Mouse (Mus musculus) CD4-positive naive resting alpha-beta T cell, adult 76 days (primary cell): Measurements from ENCODE around the gene Mgat4d. TPM values are rescaled to one million over a fixed set of nuclear protein-coding genes. Genes with fewer than 3 reads are reported as not detected.

Source experiments
- total RNA-seq: library from RNA; stranded (reverse); gene quantifications from one replicate; pipeline ENCODE4 v1.2.4, GENCODE M21; 2023

Gene Mgat4d
- not detected for total RNA-seq

DNA sequence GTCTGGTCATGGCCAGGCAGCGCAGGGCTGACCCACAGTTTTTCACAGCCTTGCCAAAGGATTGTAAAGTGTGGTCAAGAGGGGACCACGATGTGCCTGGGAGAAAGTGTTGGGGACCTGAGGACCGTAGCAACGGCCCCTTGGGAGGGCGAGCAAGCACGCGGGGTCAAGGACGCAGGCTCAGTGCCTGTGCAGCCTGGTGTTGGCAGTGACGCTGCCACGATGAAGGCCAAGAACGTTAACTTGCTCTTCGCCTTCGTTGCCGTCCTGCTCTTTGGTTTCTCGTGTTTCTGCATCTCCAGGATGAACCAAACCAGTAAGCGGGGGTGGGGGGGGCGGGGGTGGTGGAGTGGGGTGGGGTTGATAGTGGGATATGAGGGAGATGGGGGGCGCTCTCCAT lies at the start of gene Mgat4d:
Gene Mgat4d, plus strand, starts transcription at position 209 of the 400 bp plus-strand sequence.

DNA sequence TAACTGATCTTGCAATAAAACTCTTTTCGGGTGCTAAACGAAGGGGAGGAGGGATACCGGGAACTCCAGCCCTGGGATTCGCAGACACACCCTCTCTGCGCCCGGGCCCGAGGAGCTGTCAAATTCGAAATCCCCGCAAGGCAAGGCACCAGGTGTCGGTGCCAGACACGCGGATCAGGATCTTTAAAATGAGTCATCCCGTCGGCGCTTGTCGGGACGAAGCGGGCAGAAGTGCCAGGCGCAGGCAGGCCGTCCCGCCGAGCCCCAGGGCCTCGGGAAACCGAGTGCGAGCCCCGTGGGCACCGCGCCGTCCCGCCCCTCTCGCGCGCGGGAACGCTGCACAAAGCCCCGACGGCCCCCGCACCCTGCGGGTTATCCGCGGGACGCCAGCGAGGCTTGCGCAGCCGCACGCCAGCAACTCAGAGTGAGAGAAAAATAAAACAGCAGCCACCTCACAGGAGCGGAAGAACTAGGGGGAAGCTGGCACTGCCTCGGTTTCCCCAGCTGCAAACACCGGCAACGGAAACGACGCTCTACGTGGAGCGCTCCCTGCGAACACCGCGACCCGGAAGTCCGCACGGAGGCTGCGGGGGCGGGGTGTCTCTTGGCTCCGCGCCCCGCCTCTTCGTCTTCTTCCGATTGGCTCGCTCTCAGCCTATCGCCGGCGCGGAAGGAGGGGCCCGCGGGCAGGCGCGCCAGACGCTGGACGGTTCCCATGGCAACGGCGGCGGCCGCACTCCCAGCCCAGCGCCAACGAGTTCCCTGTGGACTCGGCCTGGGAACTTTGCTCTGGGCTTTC lies 16.2 kb upstream of the Mgat4d start, which contains the start of gene Elmod2:
Gene Elmod2, minus strand, starts transcription at position 588 of the 799 bp plus-strand sequence.

DNA sequence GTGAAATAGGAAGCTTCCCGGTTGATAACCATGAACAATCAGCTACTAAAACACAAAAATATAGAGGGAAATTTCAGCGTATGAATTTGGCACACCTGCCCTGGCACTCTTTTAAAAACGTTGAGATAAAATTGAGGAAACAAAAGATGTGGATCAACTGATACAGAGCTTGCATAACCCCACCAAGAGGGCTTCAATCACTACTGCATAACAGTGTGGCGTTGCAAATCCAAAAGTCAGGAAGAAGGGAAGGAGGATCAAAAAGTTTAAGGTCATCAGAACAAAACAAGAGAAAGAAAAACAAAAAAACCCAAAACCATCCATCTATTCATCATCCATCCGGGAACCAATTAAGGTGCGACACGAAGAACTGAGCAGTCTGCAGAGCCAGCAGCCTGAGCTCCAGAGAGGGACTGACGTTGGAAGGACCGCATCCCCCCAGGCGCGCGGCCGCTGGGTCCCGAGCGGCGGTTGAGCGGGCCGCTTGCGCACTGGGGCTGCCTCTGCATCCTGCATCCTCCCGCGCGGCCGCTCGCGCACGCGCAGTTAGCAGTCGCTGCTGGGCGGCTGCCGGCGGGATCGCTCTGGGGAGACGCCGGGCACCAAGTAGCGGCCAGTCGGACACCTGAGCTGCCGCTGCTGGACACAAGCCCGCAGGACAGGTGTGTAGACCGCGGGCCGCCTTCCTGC lies 41.2 kb downstream of the Mgat4d start, which contains the start of gene Clgn:
Gene Clgn, plus strand, starts transcription at position 552 of the 690 bp plus-strand sequence.

Other genes with a start within 250 kb of the Mgat4d start
- 3.1 TPM for gene Tbc1d9, start 183.1 kb upstream of the Mgat4d start, total RNA-seq
- gene Gm10645, start 182.3 kb upstream of the Mgat4d start, total RNA-seq, result not detected
- gene Ucp1, start 58.1 kb upstream of the Mgat4d start, total RNA-seq, result not detected
- gene Elmod2, start 16.0 kb upstream of the Mgat4d start, total RNA-seq, result 7.0 TPM
- gene Clgn, start 41.4 kb downstream of the Mgat4d start, total RNA-seq, result not detected
- 22.9 TPM for gene Scoc, start 109.9 kb downstream of the Mgat4d start, total RNA-seq
- gene Olfr370, start 187.3 kb downstream of the Mgat4d start, total RNA-seq, result not detected
- 57.7 TPM for gene Ndufb7, start 218.2 kb downstream of the Mgat4d start, total RNA-seq